Mouse (Mus musculus): Measurements from ENCODE around the gene Acvrl1. TPM values are rescaled to one million over a fixed set of nuclear protein-coding genes. Genes with fewer than 3 reads are reported as not detected.

Gene Acvrl1
- polyA plus RNA-seq, 1 experiment from 2014 or later, result 3.2 TPM

DNA sequence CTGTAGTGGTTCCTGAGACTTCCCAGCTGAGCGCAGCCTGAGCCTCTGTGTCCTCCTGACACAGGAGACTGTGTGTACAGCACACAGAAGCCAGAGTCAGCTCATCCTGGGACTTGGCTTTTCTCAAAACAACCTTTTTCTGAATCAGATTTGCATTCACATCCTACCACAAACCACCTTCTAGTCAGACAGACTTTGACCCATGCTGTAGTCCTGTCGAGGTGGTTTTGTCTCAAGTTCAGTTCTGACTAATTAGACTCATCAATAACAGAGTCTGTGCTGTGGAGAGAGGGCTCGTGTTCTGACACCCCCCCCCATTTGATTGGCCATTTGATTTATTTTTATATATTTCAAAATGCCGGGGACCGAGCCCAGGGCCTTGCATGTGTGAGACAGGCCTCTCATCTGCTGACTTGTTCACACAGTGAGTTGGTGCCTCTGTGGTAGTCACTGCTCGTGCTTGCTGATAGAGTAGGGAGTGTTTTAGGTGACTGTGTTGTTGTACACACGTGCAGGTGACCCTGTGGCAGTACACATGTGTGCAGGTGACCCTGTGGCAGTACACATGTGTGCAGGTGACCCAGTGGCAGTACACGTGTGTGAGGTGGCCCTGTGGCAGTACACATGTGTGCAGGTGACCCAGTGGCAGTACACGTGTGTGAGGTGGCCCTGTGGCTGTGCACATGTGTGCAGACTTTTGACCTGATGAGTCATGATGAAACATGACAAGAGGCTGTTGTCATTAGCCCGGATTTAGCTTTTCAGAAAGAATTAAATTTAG lies 61.8 kb downstream of the Acvrl1 start:
- Histone ChIP-seq H3K27ac (ENCODE audit: low read length) (no peak overlapping the region), H3K4me1 (ENCODE audit: control insufficient read depth, low read depth, low read length) (peaks cover 34% of the 10 kb centered on the region)

DNA sequence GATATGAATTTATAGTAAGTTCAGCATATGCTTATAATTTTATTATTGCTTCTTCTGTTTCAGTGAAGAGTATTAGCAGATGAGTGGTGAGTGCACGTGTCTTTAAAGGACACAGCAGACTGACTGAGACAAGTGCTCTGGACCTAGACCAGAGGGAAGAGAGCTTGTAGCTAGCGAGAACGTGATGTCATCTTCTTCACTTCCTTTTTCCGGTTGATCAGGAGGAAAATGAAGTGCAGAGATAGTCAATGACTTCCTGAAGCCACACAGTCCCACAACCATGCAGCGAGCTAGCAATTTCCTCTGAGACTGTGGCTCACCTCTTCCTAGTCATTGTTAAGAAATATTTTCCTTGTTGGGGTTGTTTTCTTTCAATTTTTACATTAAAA lies 62.4 kb downstream of the Acvrl1 start:
- WGBS (ENCODE audit: insufficient replicate concordance), result 17% methylated on average over 5 of the region's 5 CpGs
- no peaks in the 10 kb centered on the region for H3K27me3 ChIP-seq (ENCODE audit: control insufficient read depth, insufficient read depth, low read depth, low read length)
- no peak overlapping the region for H3K9ac ChIP-seq (ENCODE audit: low read depth, low read length)
- no peaks in the 10 kb centered on the region for H3K9me3 ChIP-seq (replicated peaks; ENCODE audit: control insufficient read depth, low read length)
- H3K4me3 ChIP-seq (ENCODE audit: low read depth, low read length), result no peak overlapping the region
- H3K36me3 ChIP-seq (ENCODE audit: control insufficient read depth, insufficient read depth), result no peaks in the 10 kb centered on the region
- 0 out of 2 replicates have a peak, but pooled peaks have one; percentile 14 for ATAC-seq (ENCODE audit: low read depth)
- peaks cover 34% of the 10 kb centered on the region for H3K4me1 ChIP-seq (ENCODE audit: control insufficient read depth, low read depth, low read length)
- no peak overlapping the region for H3K27ac ChIP-seq (ENCODE audit: low read length)
- no peak overlapping the region for H3K4me2 ChIP-seq (ENCODE audit: low read depth, low read length)

More for the DNA sequence above, 61.8 kb downstream of the Acvrl1 start:
- Histone ChIP-seq H3K4me2 (ENCODE audit: low read depth, low read length) (no peak overlapping the region), H3K27me3 (ENCODE audit: control insufficient read depth, insufficient read depth, low read depth, low read length) (no peaks in the 10 kb centered on the region), H3K9me3 (replicated peaks; ENCODE audit: control insufficient read depth, low read length) (no peaks in the 10 kb centered on the region), H3K9ac (ENCODE audit: low read depth, low read length) (no peak overlapping the region), H3K4me3 (ENCODE audit: low read depth, low read length) (no peak overlapping the region), H3K36me3 (ENCODE audit: control insufficient read depth, insufficient read depth) (no peaks in the 10 kb centered on the region)
- no peak for ATAC-seq (ENCODE audit: low read depth)
- 47% methylated on average over 10 of the region's 10 CpGs for WGBS (ENCODE audit: insufficient replicate concordance)

DNA sequence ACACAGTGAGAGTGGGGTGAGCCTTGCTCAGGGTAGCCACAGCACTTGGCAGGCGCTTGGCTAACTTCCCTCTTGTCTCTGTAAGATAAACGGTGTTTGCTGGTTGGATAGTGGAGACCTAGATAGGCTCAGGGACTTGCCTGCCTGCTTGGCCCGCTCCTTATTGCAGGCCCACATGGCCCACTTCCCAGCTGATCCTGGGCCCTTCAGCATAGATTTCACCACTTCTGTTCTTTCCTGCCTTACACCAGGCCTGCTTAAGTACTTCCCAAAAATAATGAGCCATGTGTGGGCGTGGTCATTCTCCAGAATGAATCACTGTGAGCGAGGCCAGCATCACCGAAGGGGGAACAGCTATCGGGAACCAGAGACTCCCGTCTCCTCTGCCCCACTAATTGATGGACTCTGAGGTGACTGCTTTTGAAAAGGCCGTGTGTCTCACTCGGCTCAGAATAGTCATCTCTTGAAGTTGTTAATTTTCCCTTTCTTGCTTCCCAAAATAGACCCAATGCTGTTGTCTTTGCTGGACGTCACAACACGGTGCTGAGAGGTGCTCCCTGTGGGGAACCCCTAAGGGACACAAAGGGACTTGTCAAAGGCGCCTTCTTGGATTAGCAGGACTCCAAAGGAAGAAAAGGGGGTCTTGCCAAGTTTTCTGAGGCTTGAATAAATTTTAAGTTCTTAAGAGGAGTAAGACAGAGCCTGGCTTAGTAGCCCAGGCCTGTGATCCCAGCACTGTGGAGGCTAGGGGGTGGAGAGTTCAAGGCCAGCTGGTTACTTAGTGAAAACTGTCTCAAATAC lies 63.3 kb downstream of the Acvrl1 start:
- H3K36me3 ChIP-seq (ENCODE audit: control insufficient read depth, insufficient read depth), result no peaks in the 10 kb centered on the region
- no peak overlapping the region for H3K9ac ChIP-seq (ENCODE audit: low read depth, low read length)
- no peaks in the 10 kb centered on the region for H3K27me3 ChIP-seq (ENCODE audit: control insufficient read depth, insufficient read depth, low read depth, low read length)
- 36% methylated on average over 13 of the region's 13 CpGs for WGBS (ENCODE audit: insufficient replicate concordance)
- no peaks in the 10 kb centered on the region for H3K9me3 ChIP-seq (replicated peaks; ENCODE audit: control insufficient read depth, low read length)
- no peak overlapping the region for H3K27ac ChIP-seq (ENCODE audit: low read length)
- peaks cover 37% of the 10 kb centered on the region for H3K4me1 ChIP-seq (ENCODE audit: control insufficient read depth, low read depth, low read length)
- peak; percentile 22; the same call in 1 of the 2 replicates for ATAC-seq (ENCODE audit: low read depth)
- H3K4me2 ChIP-seq (ENCODE audit: low read depth, low read length), result no peak overlapping the region
- no peak overlapping the region for H3K4me3 ChIP-seq (ENCODE audit: low read depth, low read length)

GRCm38 (mm10) chr15:101192260-101192640 lies 63.9 kb downstream of the Acvrl1 start:
- Histone ChIP-seq H3K27me3 (ENCODE audit: control insufficient read depth, insufficient read depth, low read depth, low read length) (no peaks in the 10 kb centered on the region), H3K4me2 (ENCODE audit: low read depth, low read length) (no peak overlapping the region), H3K9ac (ENCODE audit: low read depth, low read length) (no peak overlapping the region), H3K4me1 (ENCODE audit: control insufficient read depth, low read depth, low read length) (peaks cover 37% of the 10 kb centered on the region), H3K4me3 (ENCODE audit: low read depth, low read length) (no peak overlapping the region), H3K36me3 (ENCODE audit: control insufficient read depth, insufficient read depth) (no peaks in the 10 kb centered on the region), H3K27ac (ENCODE audit: low read length) (no peak overlapping the region), H3K9me3 (replicated peaks; ENCODE audit: control insufficient read depth, low read length) (no peaks in the 10 kb centered on the region)
- no peak for ATAC-seq (ENCODE audit: low read depth)
- WGBS (ENCODE audit: insufficient replicate concordance), result 45% methylated on average over 7 of the region's 7 CpGs

DNA sequence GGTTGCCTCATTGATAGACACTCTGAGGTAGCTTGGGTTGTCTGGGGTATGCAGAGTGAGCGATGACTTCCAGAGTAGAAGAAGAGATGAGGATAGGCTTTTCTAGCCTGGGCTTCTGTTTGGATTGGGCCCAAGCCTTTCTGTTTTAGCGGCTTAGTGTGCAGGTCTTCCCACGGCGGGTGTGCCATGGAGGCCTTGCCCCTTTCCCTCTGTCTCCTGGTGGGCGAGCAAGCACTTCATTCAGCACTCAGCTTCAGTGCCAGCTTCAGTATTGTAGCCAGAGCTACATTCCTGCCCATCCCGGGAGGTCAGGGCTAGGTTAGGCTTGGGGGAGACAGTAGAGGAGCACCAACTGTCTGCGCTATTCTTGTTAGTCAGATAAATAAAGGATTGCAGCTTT lies 64.3 kb downstream of the Acvrl1 start:
- H3K4me1 ChIP-seq (ENCODE audit: control insufficient read depth, low read depth, low read length), result peaks cover 37% of the 10 kb centered on the region
- no peak overlapping the region for H3K4me2 ChIP-seq (ENCODE audit: low read depth, low read length)
- no peak overlapping the region for H3K9ac ChIP-seq (ENCODE audit: low read depth, low read length)
- no peaks in the 10 kb centered on the region for H3K27me3 ChIP-seq (ENCODE audit: control insufficient read depth, insufficient read depth, low read depth, low read length)
- WGBS (ENCODE audit: insufficient replicate concordance), result 68% methylated on average over 7 of the region's 7 CpGs
- no peaks in the 10 kb centered on the region for H3K9me3 ChIP-seq (replicated peaks; ENCODE audit: control insufficient read depth, low read length)
- no peak overlapping the region for H3K27ac ChIP-seq (ENCODE audit: low read length)
- ATAC-seq (ENCODE audit: low read depth), result no peak
- H3K4me3 ChIP-seq (ENCODE audit: low read depth, low read length), result no peak overlapping the region
- no peaks in the 10 kb centered on the region for H3K36me3 ChIP-seq (ENCODE audit: control insufficient read depth, insufficient read depth)

DNA sequence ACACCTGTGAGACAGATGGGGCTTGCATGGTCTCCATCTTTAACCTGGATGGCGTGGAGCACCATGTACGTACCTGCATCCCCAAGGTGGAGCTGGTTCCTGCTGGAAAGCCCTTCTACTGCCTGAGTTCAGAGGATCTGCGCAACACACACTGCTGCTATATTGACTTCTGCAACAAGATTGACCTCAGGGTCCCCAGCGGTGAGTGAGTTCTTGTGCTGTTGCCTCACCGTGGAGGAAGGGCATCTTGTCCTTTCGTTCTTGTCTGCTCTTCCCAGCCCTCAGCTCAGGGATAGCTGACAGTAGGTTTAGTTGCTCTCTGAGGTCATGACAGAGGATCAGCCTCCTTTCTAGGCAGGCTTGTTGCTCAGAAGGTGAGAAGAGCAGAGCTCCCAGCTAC lies 65.6 kb downstream of the Acvrl1 start:
- no peak overlapping the region for H3K27ac ChIP-seq (ENCODE audit: low read length)
- no peaks in the 10 kb centered on the region for H3K9me3 ChIP-seq (replicated peaks; ENCODE audit: control insufficient read depth, low read length)
- no peak overlapping the region for H3K4me2 ChIP-seq (ENCODE audit: low read depth, low read length)
- H3K4me3 ChIP-seq (ENCODE audit: low read depth, low read length), result no peak overlapping the region
- 70% methylated on average over 6 of the region's 6 CpGs for WGBS (ENCODE audit: insufficient replicate concordance)
- H3K27me3 ChIP-seq (ENCODE audit: control insufficient read depth, insufficient read depth, low read depth, low read length), result no peaks in the 10 kb centered on the region
- H3K4me1 ChIP-seq (ENCODE audit: control insufficient read depth, low read depth, low read length), result peaks cover 37% of the 10 kb centered on the region
- H3K9ac ChIP-seq (ENCODE audit: low read depth, low read length), result no peak overlapping the region
- no peaks in the 10 kb centered on the region for H3K36me3 ChIP-seq (ENCODE audit: control insufficient read depth, insufficient read depth)
- ATAC-seq (ENCODE audit: low read depth), result no peak

Small RNAs within 50 kb of the gene (microRNA-seq; reads per million reads assigned to microRNA genes)
- not detected for gene Mir6962

Other genes with a start within 250 kb of the Acvrl1 start
- gene Gm47841, start 81.1 kb upstream of the Acvrl1 start, polyA plus RNA-seq (2015; fragmentation: Nextera tagmentation; extraction: Ambion mirVana), result not detected in 2 replicates
- gene Fignl2, start 50.0 kb upstream of the Acvrl1 start, polyA plus RNA-seq (2015; fragmentation: Nextera tagmentation; extraction: Ambion mirVana), result 0.07 TPM in 2 replicates
- not detected in 2 replicates for gene Ankrd33, start 12.8 kb upstream of the Acvrl1 start, polyA plus RNA-seq (2015; fragmentation: Nextera tagmentation; extraction: Ambion mirVana)
- gene Acvr1b, start 45.5 kb downstream of the Acvrl1 start, polyA plus RNA-seq (2015; fragmentation: Nextera tagmentation; extraction: Ambion mirVana), result 2.0 and 2.1 TPM in 2 replicates
- gene Grasp, start 95.7 kb downstream of the Acvrl1 start, polyA plus RNA-seq (2015; fragmentation: Nextera tagmentation; extraction: Ambion mirVana), result 0.36 and 0.54 TPM in 2 replicates
- 0.67 and 0.69 TPM in 2 replicates for gene Nr4a1, start 125.7 kb downstream of the Acvrl1 start, polyA plus RNA-seq (2015; fragmentation: Nextera tagmentation; extraction: Ambion mirVana)
- 25.0 and 26.1 TPM in 2 replicates for gene Atg101, start 155.8 kb downstream of the Acvrl1 start, polyA plus RNA-seq (2015; fragmentation: Nextera tagmentation; extraction: Ambion mirVana)
- gene 6030408B16Rik, start 164.7 kb downstream of the Acvrl1 start, polyA plus RNA-seq (2015; fragmentation: Nextera tagmentation; extraction: Ambion mirVana), result 0.72 and 0.81 TPM in 2 replicates
- gene Krt80, start 241.6 kb downstream of the Acvrl1 start, polyA plus RNA-seq (2015; fragmentation: Nextera tagmentation; extraction: Ambion mirVana), result 0.32 and 0.52 TPM in 2 replicates

All from liver, embryonic 16.5 days (tissue).